Mouse (Mus musculus): ENCODE measurements around the gene Upf1.

DNA sequence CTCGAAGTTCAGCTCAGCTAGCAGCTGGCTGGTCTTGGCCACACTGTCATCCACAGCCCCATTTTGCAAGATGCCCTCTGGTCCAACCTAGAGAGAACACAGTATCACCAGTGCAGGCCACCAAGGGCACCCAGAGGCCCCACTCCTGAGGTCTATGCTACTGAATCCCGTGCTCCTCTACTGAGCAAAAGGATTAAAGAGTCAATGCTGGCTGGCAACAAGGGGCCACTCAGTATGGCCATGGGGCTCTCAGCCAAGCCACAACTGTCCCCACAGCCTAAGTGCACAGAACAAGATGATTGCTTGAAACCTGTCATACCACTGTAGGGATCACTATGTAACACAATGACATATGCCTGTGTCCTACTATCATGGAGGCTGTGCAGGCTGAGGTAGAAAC is 8.8 kb downstream of the Upf1 start:
- TF ChIP-seq POLR2A (IDR thresholded peaks at IDR 0.05; ENCODE audit: insufficient read depth, low read length) (no peak), CTCF (IDR thresholded peaks at IDR 0.05; ENCODE audit: low read depth, low read length) (no peak)

Data from ES-Bruce4 (cell line).